Mouse (Mus musculus) limb, embryonic 14.5 days (tissue): ENCODE measurements at regions not wholly inside any gene's neighbourhood (a gene's known extent, or its start where the extent isn't known, plus 50 kb on each side); places are given as distances from the start of the nearest gene placed in this dataset.

ENCODE experiments used
- ATAC-seq: fragments of 200-750 bp; cut with Nextera tagmentation; 2 replicates; pipeline ENCODE4 v1.8.0; 2017; ENCODE audit warnings: low read depth, moderate number of reproducible peaks, moderate TSS enrichment; ENCODE audit not compliant: low FRiP score
- DNase-seq: peaks from one replicate; pipeline ENCODE4 v3.0.0-alpha.2; 2015; ENCODE audit warnings: low spot score
- H3K27ac ChIP-seq: fragments of 300-500 bp; sonication (generic); replicated peaks from 2 replicates; pipeline ENCODE4 v1.5.1; 2014; ENCODE audit warnings: low read depth, mild to moderate bottlenecking, low read length, moderate library complexity, mixed read lengths
- H3K27me3 ChIP-seq: fragments of 300-500 bp; sonication (generic); 2 replicates; pipeline ENCODE4 v1.6.1; 2014; ENCODE audit warnings: low read length, mixed read lengths; ENCODE audit not compliant: control insufficient read depth, insufficient read depth
- H3K36me3 ChIP-seq: fragments of 300-500 bp; sonication (generic); 2 replicates; pipeline ENCODE4 v1.6.1; 2014; ENCODE audit warnings: mild to moderate bottlenecking, low read length, moderate library complexity, mixed read lengths; ENCODE audit not compliant: control insufficient read depth, insufficient read depth
- H3K4me1 ChIP-seq: fragments of 300-500 bp; sonication (generic); 2 replicates; pipeline ENCODE4 v1.6.1; 2014; ENCODE audit warnings: antibody characterized with exemption, low read length, mixed read lengths; ENCODE audit not compliant: control insufficient read depth, insufficient read depth
- H3K4me2 ChIP-seq: fragments of 300-500 bp; sonication (generic); replicated peaks from 2 replicates; pipeline ENCODE4 v1.6.1; 2014; ENCODE audit warnings: low read depth, mild to moderate bottlenecking, low read length, moderate library complexity; ENCODE audit not compliant: severe bottlenecking
- H3K4me3 ChIP-seq: fragments of 300-500 bp; sonication (generic); replicated peaks from 2 replicates; pipeline ENCODE4 v1.5.1; 2014; ENCODE audit warnings: low read length
- H3K9ac ChIP-seq: fragments of 300-500 bp; sonication (generic); 2 replicates; pipeline ENCODE4 v1.6.1; 2014; ENCODE audit warnings: mild to moderate bottlenecking, low read depth, low read length, moderate library complexity; ENCODE audit not compliant: severe bottlenecking
- H3K9me3 ChIP-seq: fragments of 300-500 bp; sonication (generic); 2 replicates; pipeline ENCODE4 v1.6.1; 2016; ENCODE audit warnings: low read length; ENCODE audit not compliant: control insufficient read depth
- POLR2A ChIP-seq: fragments of 200-500 bp; IDR thresholded peaks from 2 replicates; pipeline ENCODE4 v1.8.0; 2012; ENCODE audit warnings: inconsistent platforms, mild to moderate bottlenecking, moderate library complexity, borderline replicate concordance; ENCODE audit not compliant: insufficient read depth, insufficient read length; ENCODE audit errors: extremely low read depth
- WGBS: fragments of 180-500 bp; shearing (Covaris S2); extraction: QIAGEN DNeasy Blood & Tissue Kit; methylation state at CpG from one replicate; pipeline ENCODE4 v1.1.7; 2014; 5-methylcytosine and 5-hydroxymethylcytosine counted together

GRCm38 (mm10) chr13:37676912-37677311 is 101.3 kb upstream of the Rreb1 start:
- ATAC-seq = peak; percentile 53; the same call in 1 of the 2 replicates
- H3K9ac ChIP-seq = no peak overlapping the region
- no peak overlapping the region for H3K4me2 ChIP-seq
- no peaks in the 10 kb centered on the region for H3K4me1 ChIP-seq
- no peak overlapping the region for H3K4me3 ChIP-seq
- no peaks in the 10 kb centered on the region for H3K36me3 ChIP-seq
- H3K27me3 ChIP-seq = no peaks in the 10 kb centered on the region
- 47% methylated on average over 6 of the region's 6 CpGs for WGBS
- DNase-seq = no peak
- no peak for TF ChIP-seq POLR2A
- H3K27ac ChIP-seq = no peak overlapping the region
- no peaks in the 10 kb centered on the region for H3K9me3 ChIP-seq

DNA sequence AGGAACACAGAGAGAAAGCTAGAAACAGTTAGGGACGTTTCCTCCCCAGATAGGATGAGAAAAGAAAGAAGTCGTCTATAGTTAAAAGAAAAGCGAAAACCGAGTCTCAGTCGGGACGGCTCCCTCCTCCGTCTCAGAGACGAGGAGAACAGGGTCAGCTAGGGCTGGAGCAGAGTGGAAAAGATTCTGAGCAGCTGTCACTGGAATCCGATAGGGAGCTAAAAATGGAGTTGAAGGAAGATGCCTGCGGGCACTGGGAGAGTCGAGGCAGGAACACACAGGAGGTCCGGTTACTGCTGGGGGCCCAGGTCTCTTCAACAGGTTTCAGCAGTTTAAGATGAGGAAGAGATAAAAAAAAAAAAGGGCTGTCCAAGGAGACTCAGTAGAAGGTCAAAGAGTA is 99.9 kb upstream of the Rreb1 start:
- Histone ChIP-seq H3K4me1 (no peaks in the 10 kb centered on the region), H3K27me3 (no peaks in the 10 kb centered on the region), H3K36me3 (no peaks in the 10 kb centered on the region), H3K9me3 (no peaks in the 10 kb centered on the region), H3K4me2 (no peak overlapping the region), H3K9ac (no peak overlapping the region), H3K4me3 (no peak overlapping the region), H3K27ac (no peak overlapping the region)
- 68% methylated on average over 12 of the region's 12 CpGs for WGBS
- no peak; the same call in 1 of the 2 replicates for ATAC-seq
- TF ChIP-seq POLR2A = no peak
- no peak for DNase-seq

- DNase-seq (no peak), ATAC-seq (no peak)
- no peak for TF ChIP-seq POLR2A
- Histone ChIP-seq H3K27ac (no peak overlapping the region), H3K4me3 (no peak overlapping the region), H3K4me2 (no peak overlapping the region), H3K4me1 (no peaks in the 10 kb centered on the region), H3K9ac (no peak overlapping the region), H3K27me3 (no peaks in the 10 kb centered on the region), H3K36me3 (no peaks in the 10 kb centered on the region), H3K9me3 (no peaks in the 10 kb centered on the region)
- WGBS = 86% methylated on average over 9 of the region's 9 CpGs
These were observed 99.4 kb upstream of the Rreb1 start for GRCm38 (mm10) chr13:37678772-37679171.

DNA sequence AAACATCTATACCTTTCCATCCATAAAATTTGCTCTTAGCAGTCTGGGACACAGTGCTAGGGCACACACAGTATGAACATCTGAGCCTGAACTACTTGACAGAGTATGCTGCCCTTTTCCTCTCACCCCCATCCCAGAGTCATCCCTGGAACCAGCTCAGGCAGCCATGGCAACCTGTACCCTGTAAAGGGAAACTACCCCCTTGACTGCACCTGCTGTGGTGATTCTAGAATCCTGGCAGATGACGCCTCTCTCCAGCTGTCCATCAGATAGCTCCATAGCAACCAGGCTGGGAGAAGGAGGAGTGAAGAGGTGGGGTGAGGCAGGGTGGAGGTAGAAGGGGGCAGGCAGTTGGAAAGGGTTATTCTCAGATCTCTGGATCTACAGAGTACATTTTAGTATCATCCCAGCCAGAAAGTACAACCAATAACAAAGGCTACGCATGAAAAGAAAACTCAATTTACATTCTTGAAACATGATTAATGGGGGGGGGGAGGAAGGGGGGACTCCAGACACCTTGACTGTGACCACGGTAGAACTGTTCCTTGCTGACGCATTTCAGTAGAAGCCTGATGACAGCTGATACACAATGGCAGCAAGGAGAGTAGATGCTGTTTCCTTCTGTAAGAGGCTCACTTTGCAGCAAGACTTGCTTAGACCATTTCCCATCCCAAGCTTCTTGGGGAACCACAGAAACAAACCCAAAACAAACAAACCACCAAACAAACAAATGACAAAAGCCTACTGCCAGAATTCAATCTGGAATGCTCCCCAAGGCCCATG is 97.2 kb upstream of the Rreb1 start:
- H3K27ac ChIP-seq = no peak overlapping the region

DNA sequence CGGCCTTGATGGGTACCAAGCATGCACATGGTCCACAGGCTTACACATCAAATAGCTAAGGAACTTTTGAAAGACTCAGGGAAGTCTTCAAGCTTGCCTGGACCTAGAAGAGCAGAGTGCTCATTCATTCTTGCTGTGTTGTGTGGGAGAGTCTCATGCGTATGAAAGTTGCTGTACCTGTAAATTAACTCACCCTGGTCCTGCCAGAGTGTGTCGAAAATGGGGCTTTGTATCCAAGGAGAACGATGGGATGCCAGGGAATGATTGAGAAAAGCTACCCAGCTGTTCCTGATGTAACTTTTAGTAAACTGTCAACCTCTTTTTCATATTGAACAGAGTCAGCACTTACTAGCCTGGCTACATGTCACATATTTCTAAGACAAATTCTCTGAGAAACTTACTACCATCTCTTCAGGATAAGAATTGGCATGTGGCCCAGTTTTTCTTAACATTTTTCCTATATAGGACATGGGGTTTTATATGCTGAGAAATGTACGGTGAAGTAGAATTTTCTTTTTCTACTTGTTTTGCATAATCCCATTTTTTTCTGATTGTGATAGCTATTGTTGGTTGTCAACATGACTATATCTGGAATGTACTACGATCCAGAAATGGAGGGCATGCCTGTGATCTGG is 95.0 kb upstream of the Rreb1 start:
- Histone ChIP-seq H3K4me1 (no peaks in the 10 kb centered on the region), H3K27ac (no peak overlapping the region), H3K9me3 (no peaks in the 10 kb centered on the region), H3K27me3 (no peaks in the 10 kb centered on the region), H3K36me3 (no peaks in the 10 kb centered on the region), H3K4me2 (no peak overlapping the region), H3K4me3 (no peak overlapping the region), H3K9ac (no peak overlapping the region)
- ATAC-seq = no peak
- DNase-seq = no peak
- no peak for TF ChIP-seq POLR2A
- 75% methylated on average over 6 of the region's 6 CpGs for WGBS

More for the DNA sequence above, 97.2 kb upstream of the Rreb1 start:
- Histone ChIP-seq H3K4me2 (no peak overlapping the region), H3K4me3 (no peak overlapping the region), H3K9me3 (no peaks in the 10 kb centered on the region), H3K36me3 (no peaks in the 10 kb centered on the region), H3K27me3 (no peaks in the 10 kb centered on the region), H3K4me1 (no peaks in the 10 kb centered on the region), H3K9ac (no peak overlapping the region)
- DNase-seq (no peak), ATAC-seq (peak; percentile 85)
- whole genome bisulfite sequencing = 50% methylated on average over 4 of the region's 4 CpGs
- no peak for TF ChIP-seq POLR2A
